Comparison of ENCODE assay signal across 7 mouse cellular contexts in genomic region chr16:22265849-22266376, GRCm38 (mm10). TPM values are rescaled to one million over a fixed set of nuclear protein-coding genes. Genes with fewer than 3 reads are reported as not detected.
DNase-seq lines count a peak whose midpoint lies in the region; ATAC-seq and TF ChIP-seq lines count a peak whose summit lies in the region.

TSS of gene Tra2b (minus strand) at chr16:22266005.

- DNase-seq in adrenal gland, postnatal 25 days: peak; percentile 96
- peak; percentile 97 to 98 for DNase-seq in heart, adult 18-20 months
- DNase-seq in kidney, adult 2 months: peak; percentile 98
- DNase-seq in spleen, adult 2 months (ENCODE audit: low read depth in 1 of 2, low spot score in 2 of 2): peak; percentile 94 to 96

- H3K27ac ChIP-seq in embryonic facial prominence, embryonic 12.5 days: peak within 1 kb of the TSS; percentile 98
- peak within 1 kb of the TSS; percentile 84 for H3K27ac ChIP-seq in kidney, adult 2 months (ENCODE audit: insufficient read depth, low read depth, low read length)
- H3K27ac ChIP-seq in limb, embryonic 12.5 days: peak within 1 kb of the TSS; percentile 97
- H3K27ac ChIP-seq in midbrain, embryonic 15.5 days: peak within 1 kb of the TSS; percentile 97
- H3K27ac ChIP-seq in spleen, adult 2 months (ENCODE audit: insufficient read depth, low read length): peak within 1 kb of the TSS; percentile 92

- H3K9ac ChIP-seq in embryonic facial prominence, embryonic 12.5 days: peak within 1 kb of the TSS; percentile 94
- H3K9ac ChIP-seq in limb, embryonic 12.5 days (replicated peaks): peak within 1 kb of the TSS; percentile 98
- H3K9ac ChIP-seq in midbrain, embryonic 15.5 days: peak within 1 kb of the TSS; percentile 78

- H3K27me3 ChIP-seq in embryonic facial prominence, embryonic 12.5 days: no peaks in the 10 kb centered on the region
- no peaks in the 10 kb centered on the region for H3K27me3 ChIP-seq in kidney, adult 2 months (replicated peaks; ENCODE audit: control insufficient read depth, insufficient read depth, low read length)
- H3K27me3 ChIP-seq in limb, embryonic 12.5 days: no peaks in the 10 kb centered on the region
- no peaks in the 10 kb centered on the region for H3K27me3 ChIP-seq in midbrain, embryonic 15.5 days (replicated peaks)
- H3K27me3 ChIP-seq in spleen, adult 2 months (ENCODE audit: control insufficient read depth, insufficient read depth, low read length): no peaks in the 10 kb centered on the region

- under 1% methylated on average over 38 of the region's 38 CpGs for WGBS in embryonic facial prominence, embryonic 12.5 days
- under 1% methylated on average over 38 of the region's 38 CpGs for WGBS in kidney, adult 2 months
- WGBS in limb, embryonic 12.5 days: under 1% methylated on average over 38 of the region's 38 CpGs
- under 1% methylated on average over 38 of the region's 38 CpGs for WGBS in midbrain, embryonic 15.5 days
- under 1% methylated on average over 38 of the region's 38 CpGs for WGBS in spleen, adult 2 months

- peak; percentile 32; the same call in 1 of the 2 replicates for TF ChIP-seq CTCF in kidney, adult 2 months (conservative IDR thresholded peaks at IDR 0.05; ENCODE audit: insufficient read depth, insufficient read length, low read depth, low read length)
- TF ChIP-seq CTCF in spleen, adult 2 months (IDR thresholded peaks at IDR 0.05; ENCODE audit: extremely low read depth, insufficient read depth, insufficient read length, insufficient replicate concordance): no peak

- no peaks in the 10 kb centered on the region for H3K9me3 ChIP-seq in embryonic facial prominence, embryonic 12.5 days
- H3K9me3 ChIP-seq in limb, embryonic 12.5 days: no peaks in the 10 kb centered on the region
- H3K9me3 ChIP-seq in midbrain, embryonic 15.5 days: no peaks in the 10 kb centered on the region

- H3K4me1 ChIP-seq in embryonic facial prominence, embryonic 12.5 days: peaks cover 13% of the 10 kb centered on the region
- peaks cover 13% of the 10 kb centered on the region for H3K4me1 ChIP-seq in kidney, adult 2 months (ENCODE audit: control insufficient read depth, insufficient read depth, low read length)
- peaks cover 20% of the 10 kb centered on the region; the same call in 1 of the 2 replicates for H3K4me1 ChIP-seq in limb, embryonic 12.5 days (replicated peaks)
- H3K4me1 ChIP-seq in midbrain, embryonic 15.5 days: peaks cover 25% of the 10 kb centered on the region
- H3K4me1 ChIP-seq in spleen, adult 2 months (ENCODE audit: control insufficient read depth, insufficient read depth, insufficient read length): peaks cover 8% of the 10 kb centered on the region

- peak; percentile 97 for ATAC-seq in embryonic facial prominence, embryonic 12.5 days (ENCODE audit: insufficient number of reproducible peaks, insufficient read depth, low FRiP score, low TSS enrichment)
- ATAC-seq in limb, embryonic 12.5 days (ENCODE audit: insufficient number of reproducible peaks, insufficient read depth, low FRiP score, low TSS enrichment, low read depth): peak; percentile 98
- ATAC-seq in midbrain, embryonic 15.5 days (replicated peaks): peak; percentile 98

- H3K4me3 ChIP-seq in embryonic facial prominence, embryonic 12.5 days: peak within 1 kb of the TSS; percentile 85
- H3K4me3 ChIP-seq in kidney, adult 2 months (ENCODE audit: insufficient read depth, low read depth, low read length): peak within 1 kb of the TSS; percentile 99
- H3K4me3 ChIP-seq in limb, embryonic 12.5 days (replicated peaks): peak within 1 kb of the TSS; percentile 80
- peak within 1 kb of the TSS; percentile 62 for H3K4me3 ChIP-seq in midbrain, embryonic 15.5 days
- H3K4me3 ChIP-seq in spleen, adult 2 months (ENCODE audit: extremely low read depth, insufficient read depth, insufficient read length): peak within 1 kb of the TSS; percentile 72

- peak within 1 kb of the TSS; percentile 57 for H3K4me2 ChIP-seq in embryonic facial prominence, embryonic 12.5 days (replicated peaks)
- H3K4me2 ChIP-seq in limb, embryonic 12.5 days: peak within 1 kb of the TSS; percentile 75
- H3K4me2 ChIP-seq in midbrain, embryonic 15.5 days: peak within 1 kb of the TSS; percentile 84

- TF ChIP-seq POLR2A in kidney, adult 2 months (IDR thresholded peaks at IDR 0.05; ENCODE audit: low read depth, low read length): peak; percentile 95
- TF ChIP-seq POLR2A in spleen, adult 2 months (IDR thresholded peaks at IDR 0.05; ENCODE audit: low read depth, low read length): peak; percentile 94

- H3K36me3 ChIP-seq in embryonic facial prominence, embryonic 12.5 days: no peaks in the 10 kb centered on the region
- no peaks in the 10 kb centered on the region for H3K36me3 ChIP-seq in kidney, adult 2 months (ENCODE audit: control insufficient read depth, insufficient read depth, low read length)
- no peaks in the 10 kb centered on the region for H3K36me3 ChIP-seq in limb, embryonic 12.5 days
- H3K36me3 ChIP-seq in midbrain, embryonic 15.5 days (replicated peaks): no peaks in the 10 kb centered on the region
- no peaks in the 10 kb centered on the region for H3K36me3 ChIP-seq in spleen, adult 2 months (ENCODE audit: control insufficient read depth, insufficient read depth, low read length)

RNA-seq across cellular contexts. Expression of gene Tra2b, which starts in this region (rescaled TPM):
- 103 and 117 TPM in 2 replicates for total RNA-seq in adrenal gland, postnatal 25 days (2021)
- 445 and 463 TPM in 2 replicates for polyA plus RNA-seq in embryonic facial prominence, embryonic 12.5 days (2016; fragmentation: Nextera tagmentation; extraction: Ambion mirVana)
- total RNA-seq in heart, adult 18-20 months (2021): 10 to 100 TPM; 42.2 to 47.8 TPM
- polyA plus RNA-seq in kidney, adult 2 months (2012; rRNA removed): 19.4 and 29.1 TPM in 2 replicates
- 462 and 474 TPM in 2 replicates for polyA plus RNA-seq in limb, embryonic 12.5 days (2016; fragmentation: Nextera tagmentation; extraction: Ambion mirVana)
- 258 and 265 TPM in 2 replicates for polyA plus RNA-seq in midbrain, embryonic 15.5 days (2015; fragmentation: Nextera tagmentation; extraction: Ambion mirVana)
- polyA plus RNA-seq in spleen, adult 2 months (2012; rRNA removed): 17.0 and 20.5 TPM in 2 replicates

Comparison
In these comparisons a context has a peak if more than half of its experiments do, and no peak if none do; other contexts are left out.
1. Peak in every context shown above with its lines: DNase-seq, ATAC-seq, H3K4me3 ChIP-seq and H3K27ac ChIP-seq.